Mouse (Mus musculus) lung, postnatal 0 days (tissue): ENCODE data around the gene Flcn.

Source experiments
- CTCF ChIP-seq: IDR thresholded peaks from 2 replicates; pipeline ENCODE4 v1.5.1; 2016; ENCODE audit warnings: antibody characterized with exemption, mild to moderate bottlenecking
- EP300 ChIP-seq: IDR thresholded peaks from 2 replicates; pipeline ENCODE4 v1.6.1; 2016; ENCODE audit warnings: antibody characterized with exemption, mild to moderate bottlenecking, control low read depth

DNA sequence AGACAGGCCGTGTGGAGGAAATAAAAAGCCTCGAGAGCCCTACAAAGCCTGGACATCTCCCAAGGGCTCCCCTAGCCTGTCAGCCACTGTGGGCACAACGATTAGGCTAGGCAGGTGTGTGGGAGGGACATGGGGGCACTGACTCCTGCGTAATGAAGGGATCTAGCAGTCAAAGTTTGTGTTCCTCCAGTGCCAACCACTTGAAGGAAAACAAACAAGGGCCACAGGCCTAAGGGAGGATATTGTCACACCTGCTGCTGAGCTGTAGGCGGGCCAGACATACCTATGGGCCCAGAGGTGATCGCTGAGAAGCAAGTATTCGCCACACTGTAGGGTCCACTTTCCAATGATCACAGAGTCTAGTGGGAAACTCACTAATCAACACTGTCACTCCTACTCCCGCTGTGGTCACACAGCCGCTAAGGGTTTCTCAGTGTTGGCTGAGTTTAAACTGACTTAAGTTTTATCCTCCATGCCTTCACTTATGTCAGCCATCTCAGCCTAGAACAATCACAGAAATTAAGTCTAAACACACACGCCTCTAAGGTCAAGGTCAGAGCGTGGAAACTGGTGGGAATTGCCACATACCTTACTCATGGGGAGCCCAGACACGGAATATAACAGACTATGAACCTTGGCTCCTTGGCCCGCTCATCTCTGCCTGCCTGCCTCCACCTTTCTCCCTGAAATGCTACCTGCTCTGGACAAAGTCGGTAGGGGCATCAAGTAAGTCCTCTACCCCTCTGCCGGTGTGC is 23.2 kb downstream of the Flcn start:
- no peak for TF ChIP-seq CTCF
- TF ChIP-seq EP300, result peak; percentile 32; the same call in 1 of the 2 replicates
